Mouse (Mus musculus) splenic B cell, adult 2 months (primary cell): Measurements from ENCODE around the gene Neurl4.
A peak's percentile ranks its signal among the peaks of the same experiment; 100 is the strongest.
"Not testable (repeated sequence)": the region's sequence is repeated elsewhere in the genome, so short reads cannot be mapped to it uniquely, and the experiment has no call there.

Source experiments
- DNase-seq: peaks from one replicate; pipeline ENCODE4 v3.0.0-alpha.2; 2011; ENCODE audit warnings: low read depth, low spot score
- H3K27me3 ChIP-seq: 2 replicates; pipeline ENCODE4 v1.6.1; 2012; ENCODE audit warnings: mild to moderate bottlenecking, low read length, moderate library complexity, mixed read lengths; ENCODE audit not compliant: control insufficient read depth, poor library complexity, insufficient read depth, severe bottlenecking
- H3K36me3 ChIP-seq: 2 replicates; pipeline ENCODE4 v1.6.1; 2012; ENCODE audit warnings: mild to moderate bottlenecking, low read length, moderate library complexity, mixed read lengths; ENCODE audit not compliant: control insufficient read depth, poor library complexity, insufficient read depth, severe bottlenecking

Gene Neurl4

DNA sequence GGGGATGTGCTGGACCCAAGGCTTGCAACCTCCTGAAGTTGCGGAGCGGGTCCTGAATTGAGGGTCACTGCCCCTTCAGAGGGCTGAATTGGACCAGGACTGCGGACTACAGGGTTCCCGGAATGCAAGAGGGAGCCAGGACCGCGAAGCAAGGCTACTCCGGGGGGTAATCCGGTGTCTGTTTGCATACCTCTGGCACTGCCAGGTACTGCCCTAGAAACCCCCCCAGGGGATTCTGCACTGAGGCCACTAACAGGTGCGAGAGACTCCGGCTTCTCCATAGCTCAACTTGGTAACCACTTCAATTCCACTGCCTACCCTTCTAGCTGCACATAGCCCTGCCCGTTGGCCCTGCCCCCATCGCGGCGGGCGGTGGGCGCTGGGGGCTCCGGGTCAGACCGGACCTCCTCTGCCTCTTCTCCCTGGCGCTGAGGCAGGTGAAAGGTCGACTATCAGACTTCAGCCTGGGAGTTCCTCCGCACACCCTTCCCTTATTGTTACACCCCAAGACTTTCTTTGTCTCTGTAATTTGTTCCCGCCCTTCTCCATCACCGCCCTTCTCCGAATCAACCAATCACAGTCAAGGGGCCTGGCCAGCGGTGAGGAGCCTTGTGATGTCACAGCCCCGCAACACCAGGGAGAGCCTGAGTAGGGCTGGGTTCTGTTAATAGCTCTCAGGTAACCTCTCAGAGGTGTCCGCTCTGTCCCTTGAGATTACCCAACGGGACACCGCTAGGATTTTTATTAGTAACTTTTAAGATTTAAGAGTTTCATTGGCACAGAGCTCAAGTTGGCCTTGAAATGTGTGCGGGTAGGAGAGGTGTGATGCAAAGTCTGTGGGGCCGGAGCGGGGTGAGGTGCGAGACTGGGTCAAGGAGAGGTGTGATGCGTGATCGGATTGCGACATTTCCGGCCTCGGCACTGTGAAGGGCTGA is at the start of gene Neurl4, which contains the start of gene 2810408A11Rik:
Gene Neurl4, plus strand, starts transcription at position 602 of the 935 bp plus-strand sequence.
Gene 2810408A11Rik, minus strand, starts transcription at position 517 of the 935 bp plus-strand sequence.
- peaks cover 5% of the 10 kb centered on the region for H3K36me3 ChIP-seq
- no peaks in the 10 kb centered on the region for H3K27me3 ChIP-seq

DNA sequence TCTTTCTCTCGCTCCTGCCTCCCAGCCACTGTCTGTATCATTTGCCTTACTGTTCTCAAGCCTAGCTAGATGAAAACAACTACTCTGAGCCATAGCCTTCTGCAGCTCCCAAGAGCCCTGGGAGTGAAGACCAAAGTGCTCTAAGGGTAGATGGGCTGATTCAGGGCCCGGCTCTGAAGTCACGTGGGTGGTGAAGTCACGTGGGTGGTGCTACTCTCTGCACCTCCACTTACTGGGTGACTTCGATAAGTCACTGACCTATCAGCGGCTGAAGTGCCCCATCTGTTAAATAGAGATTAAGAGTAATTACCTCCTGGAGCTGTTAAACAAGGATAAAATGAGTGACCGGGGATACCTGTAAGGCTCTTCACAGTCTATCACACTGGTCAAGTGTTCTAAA is 46.9 kb upstream of the Neurl4 start:
- no peak for DNase-seq
- Histone ChIP-seq H3K36me3 (no peaks in the 10 kb centered on the region), H3K27me3 (no peaks in the 10 kb centered on the region)

More for the DNA sequence above, at the start of gene Neurl4, which contains the start of gene 2810408A11Rik:
- DNase-seq = peak; percentile 96

DNA sequence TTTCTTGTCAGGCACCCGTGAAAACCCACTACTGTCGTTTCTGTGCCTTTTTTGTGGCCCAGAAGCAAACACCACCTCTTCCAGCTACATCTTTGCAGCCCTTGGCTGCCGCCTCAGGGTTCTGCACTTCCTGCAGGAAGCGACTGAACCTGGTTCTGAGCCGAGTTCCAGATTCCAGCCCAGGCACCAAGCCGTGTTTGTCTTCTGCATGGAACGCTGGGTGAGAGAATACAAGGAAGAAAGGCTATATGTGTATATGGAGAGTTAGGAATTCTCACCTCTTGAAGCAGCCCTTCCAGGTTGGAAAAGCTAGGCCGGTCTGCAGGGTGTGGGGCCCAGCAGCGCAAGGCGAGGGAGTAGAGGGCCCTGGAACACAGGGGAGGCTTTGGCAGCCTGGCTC is 46.2 kb upstream of the Neurl4 start:
- H3K27me3 ChIP-seq = no peaks in the 10 kb centered on the region
- DNase-seq = no peak
- no peaks in the 10 kb centered on the region for H3K36me3 ChIP-seq

DNA sequence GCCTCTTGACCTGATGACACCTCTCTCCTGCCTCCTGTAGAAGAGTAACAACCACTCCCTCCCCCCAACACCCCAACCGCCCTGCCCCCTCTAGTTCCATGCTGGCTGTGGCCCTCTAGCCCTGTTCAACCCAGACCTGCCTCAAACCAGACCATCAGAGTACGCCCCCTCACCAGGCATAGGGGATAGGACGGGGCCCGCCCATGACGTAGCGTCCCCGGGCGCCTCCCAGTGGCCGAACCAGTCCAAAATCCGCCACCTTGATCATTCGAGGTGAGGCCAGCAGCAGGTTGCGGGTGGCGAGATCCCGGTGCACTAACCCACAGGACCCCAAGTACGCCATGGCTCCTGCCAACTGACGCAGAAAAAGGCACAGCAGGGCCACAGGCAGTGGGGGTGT is 45.5 kb upstream of the Neurl4 start:
- Histone ChIP-seq H3K27me3 (no peaks in the 10 kb centered on the region), H3K36me3 (no peaks in the 10 kb centered on the region)
- DNase-seq = peak; percentile 71

DNA sequence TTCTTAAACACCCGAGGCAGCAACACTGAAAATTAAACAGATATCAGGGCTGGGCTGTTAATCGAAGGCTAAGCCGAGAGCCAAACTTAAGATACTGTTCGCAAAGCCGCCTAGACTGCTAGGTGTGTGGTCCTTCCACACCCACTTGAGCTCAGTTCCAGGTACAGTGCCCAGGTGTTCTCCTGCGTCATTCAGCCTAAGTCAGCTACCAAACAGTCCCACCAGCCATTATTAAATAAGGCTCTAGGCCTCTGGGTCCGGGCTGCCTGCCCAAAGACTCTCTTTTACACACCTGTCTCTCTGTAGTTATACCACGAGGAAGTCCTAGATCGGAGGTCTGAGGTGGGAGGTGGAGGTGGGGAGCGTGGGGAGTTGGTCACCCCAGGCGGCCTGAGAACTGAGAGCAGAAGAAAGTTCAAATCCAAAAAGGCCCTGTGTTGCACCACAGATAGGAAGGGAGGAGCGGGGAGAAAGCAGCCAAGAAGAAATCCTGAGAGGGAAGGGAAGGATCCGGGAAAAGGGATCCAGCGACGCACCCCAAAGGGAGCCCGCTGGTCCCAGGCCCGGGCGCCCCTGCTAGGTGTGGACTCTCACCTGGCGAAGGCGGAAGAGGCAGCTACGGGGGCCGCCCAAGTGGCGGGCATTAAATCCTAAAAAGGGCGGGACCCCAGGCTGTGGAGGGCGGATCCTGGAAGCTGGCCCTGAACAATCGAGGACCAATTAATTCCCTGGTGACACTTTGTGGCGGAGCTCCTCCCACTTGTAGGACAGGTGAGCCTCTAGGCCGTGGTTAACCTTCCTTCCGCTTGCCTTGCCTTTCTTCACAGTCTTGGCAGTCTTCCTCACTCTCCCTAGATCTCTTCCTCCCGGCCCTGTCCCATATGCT is 42.5 kb upstream of the Neurl4 start, which contains the start of gene Tnk1:
Gene Tnk1, minus strand, starts transcription at position 618 of the 886 bp plus-strand sequence.
- H3K36me3 ChIP-seq = no peaks in the 10 kb centered on the region
- H3K27me3 ChIP-seq = no peaks in the 10 kb centered on the region
- no peak for DNase-seq

DNA sequence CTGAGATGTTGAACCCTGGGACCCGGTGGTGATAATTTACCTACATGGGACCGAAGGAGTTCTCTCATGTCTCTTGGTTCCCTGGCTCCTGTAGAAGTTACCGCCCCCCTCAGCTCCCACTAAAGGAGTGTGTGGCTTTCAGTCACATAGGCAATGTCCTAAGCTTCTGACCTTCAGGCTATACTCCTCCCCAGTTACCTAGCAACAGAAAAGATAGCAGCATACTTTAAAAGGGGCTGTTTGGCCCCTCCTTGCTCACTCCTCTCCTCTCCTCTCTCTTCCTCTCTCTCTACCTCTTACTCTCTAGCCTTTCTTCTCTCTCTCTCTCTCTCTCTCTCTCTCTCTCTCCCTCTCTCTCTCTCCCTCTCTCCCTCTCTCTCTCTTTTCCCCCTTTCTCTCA is 37.1 kb upstream of the Neurl4 start:
- not testable (repeated sequence) for H3K36me3 ChIP-seq, DNase-seq, H3K27me3 ChIP-seq

DNA sequence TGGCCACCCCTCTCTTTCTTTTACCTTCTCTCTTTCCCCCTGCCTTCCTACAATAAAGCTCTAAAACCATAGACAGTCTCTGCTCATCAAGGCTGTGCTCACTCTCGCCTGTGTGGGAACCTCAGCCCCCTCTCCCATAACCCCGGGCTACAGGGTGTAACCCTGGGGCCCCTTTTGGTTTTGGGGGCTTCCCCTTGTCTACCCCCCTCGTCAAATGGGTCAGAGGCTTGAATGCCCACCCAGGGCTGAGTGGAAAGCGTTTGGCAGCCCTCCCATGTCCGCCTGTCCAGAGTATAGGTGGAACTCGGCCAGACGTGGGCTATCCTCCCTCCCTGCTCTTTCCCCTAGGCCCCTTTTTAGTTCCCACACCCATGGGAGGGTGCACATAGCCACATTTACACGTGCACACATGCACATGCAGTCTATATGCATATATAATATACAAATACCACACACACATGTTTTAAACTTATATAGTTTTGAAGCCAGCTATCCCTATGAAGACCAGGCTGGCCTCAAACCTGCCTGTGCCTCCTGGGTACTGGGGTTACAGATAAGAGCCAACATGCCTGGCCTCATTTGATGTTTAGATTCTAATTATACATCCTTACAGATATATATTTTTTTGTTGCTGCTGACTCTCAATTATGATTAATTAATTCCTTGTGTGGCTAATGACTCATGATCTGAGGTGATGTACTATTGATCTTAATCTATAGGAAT is 36.6 kb upstream of the Neurl4 start:
- no peak for DNase-seq
- H3K36me3 ChIP-seq = no peaks in the 10 kb centered on the region
- no peaks in the 10 kb centered on the region for H3K27me3 ChIP-seq

DNA sequence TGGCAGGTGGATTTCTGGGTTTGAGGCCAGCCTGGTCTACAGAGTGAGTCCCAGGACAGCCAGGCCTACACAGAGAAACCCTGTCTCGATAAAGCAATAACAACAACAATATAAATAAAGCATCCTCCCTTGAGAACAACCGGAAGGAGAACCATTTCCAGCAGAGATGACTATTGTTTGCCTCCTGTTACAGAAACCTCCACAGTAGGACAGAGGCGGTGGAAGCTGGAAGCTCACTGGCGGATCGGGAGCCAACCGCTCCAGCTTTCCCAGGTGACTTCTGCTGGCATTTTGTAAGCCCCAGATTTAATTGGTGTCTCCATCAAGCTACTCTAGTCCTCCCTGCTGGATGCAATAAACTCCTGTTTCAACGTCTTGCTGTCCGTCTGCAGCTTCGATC is 35.3 kb upstream of the Neurl4 start:
- H3K36me3 ChIP-seq = no peaks in the 10 kb centered on the region
- no peaks in the 10 kb centered on the region for H3K27me3 ChIP-seq
- DNase-seq = no peak

DNA sequence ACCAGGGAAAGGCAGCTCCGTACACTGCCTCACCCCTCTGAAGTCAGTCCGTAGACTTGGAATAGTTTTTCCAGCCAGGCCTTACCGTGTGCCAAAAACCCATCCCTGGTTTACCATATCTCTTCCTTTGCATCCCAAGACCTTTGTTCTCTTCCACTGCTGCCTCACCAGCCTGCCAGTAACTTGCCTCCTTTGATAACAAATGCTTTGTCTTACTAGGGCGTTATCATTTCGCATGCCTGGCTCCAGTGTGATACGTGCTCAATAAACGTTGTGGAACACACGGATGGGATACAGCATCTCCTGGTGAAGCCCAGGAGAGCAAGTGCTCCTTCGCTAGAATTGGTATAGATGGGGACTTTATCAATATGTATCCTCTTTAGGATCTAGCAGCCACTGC is 33.5 kb upstream of the Neurl4 start:
- Histone ChIP-seq H3K36me3 (no peaks in the 10 kb centered on the region), H3K27me3 (no peaks in the 10 kb centered on the region)
- DNase-seq = no peak

DNA sequence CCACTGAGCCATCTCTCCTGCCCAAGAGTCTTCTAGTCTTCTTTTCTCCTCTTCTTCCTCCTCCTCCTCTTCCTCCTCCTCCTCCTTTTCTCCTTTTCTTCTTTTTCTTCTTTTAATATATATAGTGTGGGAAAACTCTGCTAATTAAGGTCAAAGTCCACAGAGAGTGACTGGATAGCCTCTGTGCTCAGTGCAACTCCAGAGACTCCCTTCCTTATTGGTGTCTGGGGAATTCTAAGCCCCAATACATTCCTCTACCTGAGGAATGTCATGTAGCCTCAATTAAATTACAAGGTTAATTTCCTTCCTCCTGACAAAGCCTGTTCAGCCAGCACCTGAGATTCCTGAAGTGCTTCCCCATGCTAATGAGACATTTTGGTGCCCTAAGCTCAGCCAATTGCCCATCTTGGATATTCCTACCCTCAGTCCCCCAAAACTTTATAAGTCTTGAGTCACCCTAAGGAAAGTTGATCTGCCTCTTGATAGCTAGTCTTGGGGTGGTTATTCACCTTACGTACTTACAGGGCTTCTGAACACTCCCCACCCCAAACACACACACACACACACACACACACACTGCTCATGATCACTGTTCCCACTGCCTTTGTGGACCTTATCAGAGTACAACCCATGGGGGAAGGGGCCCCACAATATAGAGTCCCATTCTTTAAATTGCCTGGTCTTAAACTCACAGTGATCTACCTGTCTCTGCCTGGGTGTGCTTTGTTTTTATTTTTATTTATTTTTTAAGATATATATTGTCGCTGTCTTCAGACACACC is 30.4 kb upstream of the Neurl4 start:
- DNase-seq = no peak
- Histone ChIP-seq H3K36me3 (no peaks in the 10 kb centered on the region), H3K27me3 (no peaks in the 10 kb centered on the region)

DNA sequence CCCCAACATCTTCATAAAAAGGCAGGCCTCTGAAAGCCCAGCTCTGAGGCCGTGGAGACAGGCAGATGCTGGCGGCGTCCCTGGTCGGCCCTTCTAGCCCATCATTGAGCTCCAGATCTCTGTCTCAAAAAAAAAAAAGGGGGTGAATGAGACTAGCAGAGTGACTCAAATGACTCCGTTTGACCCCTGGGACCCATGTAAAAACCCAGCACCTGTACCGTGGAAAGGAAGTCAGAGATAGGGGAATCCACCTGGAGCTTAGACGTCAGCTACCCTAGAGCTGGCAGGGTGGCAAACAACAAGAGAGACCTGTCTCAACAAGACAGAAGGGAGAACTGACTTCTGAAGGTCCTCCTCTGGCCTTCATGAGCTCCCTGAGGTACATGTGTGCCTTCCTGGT is 29.1 kb upstream of the Neurl4 start:
- Histone ChIP-seq H3K27me3 (no peaks in the 10 kb centered on the region), H3K36me3 (no peaks in the 10 kb centered on the region)
- no peak for DNase-seq

DNA sequence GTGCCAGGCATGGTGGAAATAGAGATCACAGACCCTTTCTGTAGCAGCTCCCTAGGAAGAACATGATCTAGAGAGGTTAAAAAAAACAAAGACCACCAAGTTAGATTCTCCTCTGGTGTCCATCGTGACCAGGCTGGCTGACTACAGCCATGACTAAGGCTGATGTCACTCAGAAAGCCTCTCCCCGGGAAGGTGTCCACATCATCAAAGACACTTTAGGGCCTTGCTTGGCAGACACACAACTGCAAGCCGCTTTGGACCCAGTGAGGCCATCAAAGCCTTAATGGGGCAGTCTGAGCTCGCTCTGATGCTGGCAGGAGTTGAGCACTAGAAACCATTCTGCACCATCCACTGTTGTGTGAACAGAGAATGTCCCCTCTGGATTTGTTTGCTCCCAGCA is 28.4 kb upstream of the Neurl4 start:
- DNase-seq = no peak
- H3K36me3 ChIP-seq = no peaks in the 10 kb centered on the region
- H3K27me3 ChIP-seq = no peaks in the 10 kb centered on the region

DNA sequence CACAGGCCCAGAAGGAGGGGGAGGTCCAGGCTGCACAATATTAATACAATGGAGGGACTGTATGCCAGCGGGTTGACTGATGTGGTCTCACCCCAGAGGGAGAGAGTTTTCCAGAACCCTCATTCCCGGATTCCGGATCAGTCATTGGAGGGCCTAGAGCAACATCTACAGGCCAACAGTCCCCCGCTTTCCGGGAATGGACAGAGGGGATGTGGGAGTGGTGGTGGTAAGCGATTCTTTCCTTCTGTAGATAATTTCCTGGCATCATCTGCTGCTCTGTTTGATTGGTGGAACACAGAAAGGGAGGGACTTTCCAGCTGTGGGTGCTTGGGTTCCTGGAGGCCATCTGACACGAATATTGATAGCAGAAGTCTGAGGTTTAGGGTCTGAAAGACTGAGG is 24.7 kb upstream of the Neurl4 start:
- Histone ChIP-seq H3K27me3 (no peaks in the 10 kb centered on the region), H3K36me3 (no peaks in the 10 kb centered on the region)
- DNase-seq = no peak

DNA sequence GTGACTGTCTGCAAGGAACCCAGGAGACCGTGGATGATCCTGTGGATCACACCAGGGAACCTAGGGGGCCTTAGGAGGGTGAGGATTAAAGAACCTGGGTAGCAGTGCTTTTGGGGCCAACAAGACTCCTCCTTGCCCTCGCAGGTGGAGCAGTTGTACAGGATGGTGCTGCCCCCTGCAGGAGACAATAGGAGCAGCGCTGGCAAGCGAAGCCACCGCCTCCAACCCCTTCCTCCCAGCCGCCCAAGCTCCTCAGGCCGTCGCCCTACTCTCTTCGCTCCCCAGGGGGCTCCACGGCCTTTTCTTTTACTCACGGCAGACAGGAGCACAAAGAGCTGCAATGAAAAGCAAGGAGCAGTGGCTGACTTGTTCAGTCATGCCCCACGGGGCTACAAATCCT is 24.0 kb upstream of the Neurl4 start:
- peak; percentile 90 for DNase-seq
- Histone ChIP-seq H3K36me3 (no peaks in the 10 kb centered on the region), H3K27me3 (no peaks in the 10 kb centered on the region)
